Mouse (Mus musculus): ENCODE results near the gene Eif4g3.

DNA sequence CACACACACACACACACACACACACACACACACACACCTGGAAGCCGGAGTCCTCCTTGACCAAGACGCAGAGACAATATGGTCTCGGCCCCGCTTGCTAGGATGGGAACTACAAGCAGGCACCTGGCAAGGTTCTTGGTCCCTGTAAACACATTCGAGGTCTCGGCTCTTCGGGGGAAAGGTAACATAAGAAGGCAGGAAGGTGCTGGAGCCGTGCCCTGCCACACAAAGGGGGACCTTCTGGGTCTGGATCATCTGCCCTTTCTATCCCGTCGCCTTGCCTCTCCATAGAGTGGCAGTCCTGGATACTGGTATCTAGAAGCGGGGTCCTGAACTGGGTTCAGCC, 28.3 kb upstream of the Eif4g3 start:
- no peak for TF ChIP-seq CTCF (IDR thresholded peaks at IDR 0.05)
- no peak for TF ChIP-seq EP300 (IDR thresholded peaks at IDR 0.05; ENCODE audit: insufficient read depth, low read depth, low read length)
